Mouse (Mus musculus) cerebral cortex, adult 2 months (tissue): Measurements from ENCODE around the gene Asmt.

ENCODE experiments used
- WGBS: fragments of 180-500 bp; shearing (Covaris S2); methylation state at CpG from one replicate; pipeline ENCODE4 v1.1.7; 2018; 5-methylcytosine and 5-hydroxymethylcytosine counted together

The Asmt gene

DNA sequence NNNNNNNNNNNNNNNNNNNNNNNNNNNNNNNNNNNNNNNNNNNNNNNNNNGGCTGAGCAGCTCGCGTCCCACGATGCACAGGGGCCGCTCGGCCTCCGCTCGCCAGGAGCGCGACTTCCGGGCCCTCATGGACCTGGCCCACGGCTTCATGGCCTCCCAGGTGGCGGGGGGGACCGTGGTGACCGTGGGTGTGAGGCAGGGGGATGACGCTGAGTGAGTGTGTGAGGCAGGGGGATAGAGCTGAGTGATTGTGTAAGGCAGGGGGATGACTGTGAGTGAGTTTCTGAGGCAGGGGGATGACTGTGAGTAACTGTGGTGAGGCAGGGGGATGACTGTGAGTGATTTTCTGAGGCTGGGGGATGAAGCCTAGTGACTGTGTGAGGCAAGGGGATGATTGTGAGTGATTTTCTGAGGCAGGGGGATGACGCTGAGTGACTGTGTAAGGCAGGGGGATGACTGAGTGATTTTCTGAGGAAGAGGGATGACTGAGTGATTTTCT is at the start of gene Asmt:
Gene Asmt (plus strand): TSS at position 51 of the 499 bp plus-strand sequence.
- WGBS: 92% methylated on average over 15 of the region's 16 CpGs

DNA sequence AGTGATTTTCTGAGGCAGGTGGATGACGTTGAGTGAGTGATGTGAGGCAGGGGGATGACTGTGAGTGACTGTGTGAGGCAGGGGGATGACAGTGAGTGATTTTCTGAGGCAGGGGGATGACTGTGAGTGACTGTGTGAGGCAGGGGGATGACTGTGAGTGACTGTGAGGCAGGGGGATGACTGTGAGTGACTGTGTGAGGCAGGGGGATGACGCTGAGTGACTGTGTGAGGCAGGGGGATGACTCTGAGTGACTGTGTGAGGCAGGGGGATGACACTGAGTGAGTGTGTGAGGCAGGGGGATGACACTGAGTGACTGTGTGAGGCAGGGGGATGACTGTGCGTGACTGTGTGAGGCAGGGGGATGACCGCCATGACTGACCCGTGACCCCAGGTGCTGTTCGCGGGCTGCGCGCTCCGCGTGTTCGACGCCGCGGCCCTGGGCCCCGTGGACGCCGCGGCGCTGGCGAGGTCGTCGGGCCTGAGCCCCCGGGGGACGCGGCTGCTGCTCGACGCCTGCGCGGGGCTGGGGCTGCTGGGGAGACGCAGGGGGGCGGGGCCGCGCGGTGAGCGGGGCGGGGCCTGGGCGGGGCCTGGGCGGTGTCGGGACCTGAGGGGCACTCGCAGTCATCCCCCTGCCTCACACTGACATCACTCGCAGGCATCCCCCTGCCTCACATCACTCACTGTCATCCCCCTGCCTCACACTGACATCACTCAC is 948 bp downstream of the Asmt start:
- WGBS: 79% methylated on average over 42 of the region's 42 CpGs

DNA sequence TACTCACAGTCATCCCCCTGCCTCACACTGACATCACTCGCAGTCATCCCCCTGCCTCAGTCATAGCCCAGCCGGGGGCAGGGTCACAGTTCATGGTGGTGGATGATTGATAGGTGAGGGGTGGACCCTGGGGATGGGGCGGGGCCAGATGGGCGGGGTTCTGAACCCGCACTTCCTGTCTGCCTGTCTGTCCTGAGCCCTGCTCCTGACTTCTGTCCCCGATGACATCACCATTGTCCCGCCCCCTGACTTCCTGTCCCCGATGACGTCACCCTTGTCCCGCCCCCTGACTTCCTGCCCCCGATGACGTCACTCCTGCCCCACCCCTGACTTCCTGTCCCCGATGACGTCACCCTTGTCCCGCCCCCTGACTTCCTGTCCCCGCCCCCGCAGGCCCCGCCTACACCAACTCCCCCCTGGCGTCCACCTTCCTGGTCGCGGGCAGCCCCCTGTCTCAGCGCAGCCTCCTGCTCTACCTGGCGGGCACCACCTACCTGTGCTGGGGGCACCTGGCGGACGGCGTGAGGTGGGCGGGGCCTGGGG is 1.9 kb downstream of the Asmt start:
- 78% methylated on average over 27 of the region's 27 CpGs for WGBS

DNA sequence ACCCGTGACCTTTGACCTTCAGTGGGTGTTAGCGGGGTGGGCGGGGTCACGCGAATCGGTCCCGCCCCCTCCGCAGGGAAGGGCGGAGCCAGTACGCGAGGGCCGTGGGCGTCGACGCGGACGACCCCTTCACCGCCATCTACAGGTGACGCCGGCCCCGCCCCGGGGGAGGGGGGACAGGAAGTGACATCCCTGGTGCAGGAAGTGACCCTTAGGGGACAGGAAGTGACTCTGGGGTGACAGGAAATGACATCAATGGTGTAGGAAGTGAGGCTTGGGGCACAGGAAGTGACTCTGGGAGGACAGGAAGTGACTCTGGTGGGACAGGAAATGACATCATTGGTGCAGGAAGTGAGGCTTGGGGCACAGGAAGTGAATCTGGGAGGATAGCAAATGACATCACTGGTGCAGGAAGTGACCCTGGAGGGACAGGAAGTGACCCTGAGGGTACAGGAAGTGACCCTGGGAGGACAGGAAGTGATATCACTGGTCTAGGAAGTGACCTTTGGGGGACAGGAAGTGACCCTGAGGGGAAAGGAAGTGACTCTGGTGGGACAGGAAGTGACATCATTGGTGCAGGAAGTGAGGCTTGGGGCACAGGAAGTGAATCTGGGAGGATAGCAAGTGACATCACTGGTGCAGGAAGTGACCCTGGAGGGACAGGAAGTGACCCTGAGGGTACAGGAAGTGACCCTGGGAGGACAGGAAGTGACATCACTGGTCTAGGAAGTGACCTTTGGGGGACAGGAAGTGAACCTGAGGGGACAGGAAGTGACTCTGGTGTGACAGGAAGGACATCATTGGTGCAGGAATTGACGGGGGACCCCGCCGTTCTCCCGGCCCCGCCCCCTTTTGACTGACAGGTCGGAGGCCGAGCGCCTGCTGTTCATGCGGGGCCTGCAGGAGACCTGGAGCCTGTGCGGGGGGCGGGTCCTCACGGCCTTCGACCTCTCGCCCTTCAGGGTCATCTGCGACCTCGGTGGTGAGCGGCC is 2.7 kb downstream of the Asmt start:
- WGBS: 88% methylated on average over 39 of the region's 39 CpGs

DNA sequence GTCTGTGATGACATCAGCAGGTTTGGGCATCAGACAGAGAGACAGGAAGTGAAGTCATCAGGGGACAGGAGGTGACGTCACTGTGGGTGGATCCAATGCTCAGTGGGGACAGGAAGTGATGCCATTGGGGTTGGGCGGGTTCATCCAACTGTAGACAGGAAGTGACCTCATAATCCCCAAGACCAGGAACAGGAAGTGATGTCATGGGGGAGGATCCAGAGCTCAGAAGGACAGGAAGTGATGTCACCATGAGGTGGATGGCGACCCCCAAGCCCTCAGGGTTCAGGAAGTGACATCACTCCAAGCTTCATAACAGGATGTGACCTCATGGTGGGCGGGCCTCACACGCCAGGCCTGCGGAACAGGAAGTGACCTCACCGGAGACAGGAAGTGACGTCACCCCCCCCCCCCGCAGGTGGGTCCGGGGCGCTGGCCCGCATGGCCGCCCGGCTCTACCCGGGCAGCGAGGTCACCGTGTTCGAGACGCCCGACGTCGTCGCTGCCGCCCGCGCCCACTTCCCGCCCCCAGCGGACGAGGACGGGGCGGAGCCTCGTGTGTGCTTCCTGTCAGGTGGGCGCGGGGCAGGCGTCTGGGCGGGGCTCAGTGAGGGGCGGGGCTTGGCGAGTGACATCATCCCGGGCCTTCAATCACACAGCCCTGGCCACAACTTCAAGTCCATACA is 3.6 kb downstream of the Asmt start:
- 97% methylated on average over 39 of the region's 39 CpGs for WGBS

DNA sequence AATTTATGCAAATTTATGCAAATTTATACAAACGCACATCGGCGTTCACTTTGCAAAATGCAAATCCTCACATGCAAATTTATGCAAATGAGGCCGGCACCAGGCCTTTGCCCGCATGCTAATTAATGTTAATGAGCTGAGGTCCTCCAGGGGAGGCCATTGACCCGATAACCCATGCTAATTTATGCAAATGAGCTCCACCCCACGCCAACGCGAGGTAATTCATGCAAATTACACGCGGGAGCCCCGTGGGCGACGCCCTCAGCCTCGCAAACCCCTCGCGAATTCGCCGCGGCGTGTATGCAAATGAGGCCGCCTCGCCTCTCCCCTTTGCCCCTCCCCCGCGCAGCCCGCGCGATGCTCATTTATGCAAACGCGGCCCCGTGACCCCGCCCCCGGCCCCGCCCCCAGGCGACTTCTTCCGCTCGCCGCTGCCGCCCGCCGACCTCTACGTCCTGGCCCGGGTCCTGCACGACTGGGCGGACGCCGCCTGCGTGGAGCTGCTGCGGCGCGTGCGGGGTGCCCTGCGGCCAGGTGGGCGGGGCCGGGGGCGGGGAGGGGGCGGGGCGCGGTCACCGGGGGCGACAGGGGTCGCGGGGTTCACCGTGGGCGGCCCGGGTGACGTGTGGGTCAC is 4.3 kb downstream of the Asmt start:
- WGBS: 87% methylated on average over 67 of the region's 67 CpGs

DNA sequence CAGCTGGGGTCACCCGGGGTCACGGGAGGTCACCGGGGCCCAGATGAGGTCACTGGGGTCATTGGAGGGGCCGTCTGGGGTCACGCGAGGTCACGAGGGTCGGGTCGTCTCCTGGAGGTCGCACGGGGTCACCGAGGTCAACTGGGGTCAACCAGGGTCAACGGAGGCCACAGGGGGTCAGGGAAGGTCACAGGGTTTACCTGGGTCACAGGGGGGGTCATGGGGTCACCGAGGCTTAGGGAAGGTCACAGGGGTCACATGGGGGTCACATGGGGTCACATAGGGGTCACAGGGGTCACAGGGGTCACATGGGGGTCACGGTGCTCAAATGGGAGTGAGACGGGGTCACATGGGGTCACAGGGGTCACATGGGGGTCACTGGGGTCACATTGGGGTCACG is 4.8 kb downstream of the Asmt start:
- WGBS: over 99% methylated on average over 17 of the region's 17 CpGs

DNA sequence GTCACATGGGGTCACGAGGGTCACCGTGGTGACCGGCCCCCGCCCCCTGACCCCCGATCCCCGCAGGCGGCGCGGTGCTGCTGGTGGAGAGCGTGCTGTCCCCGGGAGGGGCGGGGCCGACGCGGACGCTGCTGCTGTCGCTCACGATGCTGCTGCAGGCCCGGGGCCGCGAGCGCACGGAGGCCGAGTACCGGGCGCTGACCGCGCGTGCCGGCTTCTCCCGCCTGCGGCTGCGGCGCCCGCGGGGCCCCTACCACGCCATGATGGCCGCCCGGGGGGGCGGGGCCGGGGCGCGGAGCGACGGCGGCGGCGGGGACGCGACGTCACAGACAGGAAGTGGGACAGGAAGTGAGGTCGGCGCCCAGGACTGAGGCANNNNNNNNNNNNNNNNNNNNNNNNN is 5.2 kb downstream of the Asmt start:
- WGBS: 98% methylated on average over 53 of the region's 53 CpGs
